Mouse (Mus musculus) leukemia stem cell, adult 10-12 weeks (primary cell): ENCODE results near the gene Bicral. TPM values are rescaled to one million over a fixed set of nuclear protein-coding genes. Genes with fewer than 3 reads are reported as not detected.

Source experiments
- polyA plus RNA-seq: library from polyadenylated mRNA; stranded (reverse); fragments of >175 nt; gene quantifications from 2 replicates; pipeline ENCODE4 v1.2.3, GENCODE M21; 2012; ENCODE audit warnings: low replicate concordance

The Bicral gene
- 10.2 and 17.7 TPM in 2 replicates for polyA plus RNA-seq

GRCm38 (mm10) chr17:46857903-46858748 lies at the start of gene Bicral:
TSS of gene Bicral (minus strand) at chr17:46858482.

DNA sequence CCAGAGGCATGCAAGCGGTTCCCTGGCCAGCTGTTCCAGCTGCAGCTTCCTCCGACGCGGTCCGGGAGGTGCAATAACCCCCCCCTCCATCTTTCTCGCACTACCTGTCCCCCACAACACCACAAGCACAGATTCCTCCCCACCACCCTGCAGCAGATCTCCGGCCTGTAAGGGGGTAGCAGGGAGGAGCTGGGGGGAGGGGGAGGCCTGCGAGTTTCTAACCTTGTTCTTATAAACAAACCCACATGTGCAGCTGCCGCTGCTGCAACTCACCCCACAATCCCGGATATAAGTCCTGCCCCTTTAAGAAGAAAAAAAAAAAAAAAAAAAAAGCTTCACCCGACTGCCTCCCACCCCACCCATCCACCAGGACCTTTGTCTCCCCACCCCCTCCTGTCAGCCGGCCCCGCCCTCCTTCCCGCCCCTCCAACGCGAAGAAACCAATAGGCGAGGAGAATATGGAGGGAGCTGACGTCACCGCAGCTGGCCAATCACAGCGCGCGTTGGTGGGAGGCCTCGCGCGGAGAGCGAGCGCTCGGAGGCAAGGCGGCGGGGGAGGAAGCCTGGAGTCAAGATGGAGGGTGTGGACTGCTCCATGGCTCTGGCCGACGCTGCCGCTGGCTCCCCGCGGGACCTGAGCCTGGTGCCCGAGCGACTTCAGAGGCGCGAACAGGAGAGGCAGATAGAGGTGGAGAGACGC lies 32.0 kb upstream of the Bicral start, which contains the start of gene Tbcc:
Tbcc (plus strand) TSS at position 569 of the 700 bp plus-strand sequence.

DNA sequence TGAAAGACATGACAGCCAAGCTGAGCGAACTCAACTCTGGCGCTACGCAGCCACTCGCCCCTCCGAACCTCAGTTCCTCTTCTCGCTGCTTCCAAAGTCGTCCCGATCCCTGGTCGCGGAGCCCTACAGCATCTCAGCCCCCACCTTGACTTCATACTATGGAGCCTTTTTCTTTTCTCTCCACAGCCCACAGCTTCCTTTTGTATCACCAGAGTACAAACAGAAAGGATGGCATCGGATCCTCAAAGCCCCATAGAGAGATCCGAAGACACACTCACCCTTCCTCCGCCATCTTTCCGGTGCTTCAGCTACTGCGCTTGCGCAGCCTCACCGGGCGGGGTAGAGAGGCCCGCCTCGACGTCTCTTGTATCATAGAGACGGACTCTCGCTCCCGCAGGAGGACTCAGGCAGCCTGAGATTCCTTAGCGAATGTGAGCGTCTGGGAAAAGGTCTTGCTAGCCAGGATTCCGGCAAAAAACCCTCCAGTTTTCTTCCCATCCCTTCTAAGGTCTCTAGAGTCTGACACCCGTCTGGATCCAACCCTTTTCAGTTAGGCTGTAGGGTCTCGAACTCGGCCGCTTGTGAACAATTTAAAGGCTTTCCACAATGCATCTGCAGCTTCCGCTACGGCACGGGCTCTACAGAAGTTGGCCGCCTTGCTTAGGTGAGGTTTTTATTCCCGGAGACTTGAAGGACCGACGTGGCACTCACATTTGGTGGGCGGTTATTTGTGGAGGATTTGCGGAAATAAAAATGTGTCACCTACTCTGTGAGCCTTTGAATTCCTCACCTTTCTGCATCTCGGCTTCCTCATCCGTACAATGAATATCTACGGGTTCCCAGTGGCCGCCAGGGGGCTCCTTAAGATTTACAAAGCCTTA lies 75.7 kb downstream of the Bicral start, which contains the start of gene Rpl7l1:
Rpl7l1 (minus strand) TSS at position 332 of the 881 bp plus-strand sequence.

DNA sequence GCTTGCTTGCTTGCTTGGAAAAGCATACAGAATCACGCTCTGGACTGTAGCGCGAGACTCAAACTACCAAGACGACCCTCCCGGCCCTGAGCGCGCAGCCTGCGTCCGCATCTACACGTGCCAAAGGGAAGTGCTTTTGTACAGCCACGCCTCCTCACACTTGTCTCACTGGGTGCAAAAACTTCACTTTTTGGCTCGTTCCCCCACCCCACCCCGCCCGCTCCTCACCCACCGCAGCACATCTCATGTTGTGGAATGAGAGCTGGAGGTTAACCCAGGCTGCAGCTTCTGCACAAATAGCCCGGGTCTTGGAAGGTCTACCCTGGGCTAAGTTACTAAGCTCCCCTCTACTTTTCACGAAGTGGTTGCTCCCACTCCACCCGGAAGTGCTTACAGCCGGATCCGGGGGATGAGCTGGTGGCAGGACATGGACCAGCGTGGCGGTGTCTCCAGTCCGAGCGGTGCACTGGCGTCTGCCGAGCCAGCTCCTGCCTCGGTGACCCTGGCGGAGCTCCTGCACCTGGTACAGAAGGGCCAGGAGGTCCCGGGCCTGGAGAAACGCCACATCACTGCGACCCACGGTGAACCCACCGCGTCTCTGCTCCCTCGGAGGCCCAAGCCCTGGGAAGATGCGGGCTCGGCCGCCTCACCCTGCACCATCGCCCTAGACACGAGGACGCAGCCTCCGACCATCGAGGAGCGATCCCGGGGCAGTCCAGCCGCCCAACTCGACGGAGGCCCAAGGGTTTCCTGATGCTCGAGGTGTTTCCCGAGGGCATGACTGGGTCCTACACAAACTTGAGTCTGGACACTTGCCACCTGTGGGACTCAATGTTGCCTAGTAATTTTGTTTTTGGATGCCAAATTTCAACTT lies 85.6 kb downstream of the Bicral start, which contains the start of gene 2310039H08Rik:
2310039H08Rik (plus strand) TSS at position 232 of the 874 bp plus-strand sequence.

DNA sequence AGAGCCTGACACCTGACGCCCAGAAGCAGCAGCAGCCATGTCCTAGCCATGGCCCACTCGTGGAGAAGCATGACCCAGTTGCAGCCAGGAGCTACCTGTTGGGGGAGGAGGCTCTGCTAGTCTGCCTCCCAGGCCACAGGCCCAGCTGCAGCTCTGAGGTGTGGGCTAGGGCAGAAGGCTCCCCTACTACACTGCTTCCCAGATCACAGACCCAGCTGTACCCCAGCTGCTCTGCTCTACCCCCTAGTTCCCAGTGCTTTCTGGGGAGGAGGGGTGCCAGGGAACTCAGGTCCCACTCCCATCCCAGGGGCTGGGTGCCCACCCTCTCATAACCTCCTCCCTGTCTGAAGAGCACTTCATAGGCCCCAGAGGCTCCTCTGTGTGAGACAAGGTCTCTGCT lies 94.7 kb downstream of the Bicral start, which contains the start of gene Ptcra:
Ptcra (minus strand) TSS at position 169 of the 400 bp plus-strand sequence.

DNA sequence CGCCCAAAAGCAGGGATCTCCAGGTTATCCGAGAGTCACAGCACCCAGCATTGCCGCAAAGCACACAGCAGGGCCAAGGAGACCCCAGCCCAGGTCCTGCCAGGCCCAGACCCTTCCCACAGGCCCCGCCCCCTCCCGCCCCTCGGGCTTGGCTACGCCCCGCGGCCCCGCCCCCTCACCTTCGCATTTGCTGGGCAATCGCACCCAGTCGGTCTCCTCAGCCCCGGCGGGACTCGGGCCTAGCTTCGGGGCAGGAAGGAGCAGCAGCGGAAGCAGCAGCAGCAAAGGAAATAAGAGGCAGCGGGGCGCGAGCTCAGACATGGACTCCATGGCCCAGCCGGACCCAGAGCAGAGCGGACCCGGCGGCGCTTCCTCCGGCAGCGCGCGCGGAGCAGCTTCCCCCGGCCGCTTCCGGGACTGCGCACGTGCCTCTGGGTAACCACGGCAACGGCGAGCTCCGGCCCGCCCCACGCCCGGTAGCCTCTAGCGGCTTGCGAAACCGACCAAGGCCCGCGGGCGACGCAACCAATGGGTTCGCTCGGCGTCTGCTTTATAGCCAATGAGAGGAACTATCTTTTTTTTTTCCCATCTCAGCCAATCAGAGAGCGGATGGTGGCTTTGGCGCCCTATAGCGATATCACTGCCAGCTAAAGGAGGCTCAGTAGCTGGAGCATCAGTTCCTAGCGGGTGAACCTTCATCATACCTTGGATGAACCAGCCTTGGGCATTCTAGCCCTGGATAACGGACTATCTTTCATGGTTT lies 106.3 kb downstream of the Bicral start, which contains the start of gene Cnpy3:
Cnpy3 (minus strand) TSS at position 421 of the 763 bp plus-strand sequence.

Other genes with a start within 250 kb of the Bicral start
- gene Ptk7, start 229.0 kb downstream of the Bicral start, polyA plus RNA-seq = 0.66 and 1.9 TPM in 2 replicates
- gene Klc4, start 212.5 kb downstream of the Bicral start, polyA plus RNA-seq = 6.1 and 9.9 TPM in 2 replicates
- 845 and 851 TPM in 2 replicates for gene Mrpl2, start 212.3 kb downstream of the Bicral start, polyA plus RNA-seq
- gene Cul7, start 208.1 kb downstream of the Bicral start, polyA plus RNA-seq = 3.1 and 12.3 TPM in 2 replicates
- 7.7 and 14.0 TPM in 2 replicates for gene Rrp36, start 184.1 kb downstream of the Bicral start, polyA plus RNA-seq
- gene Mea1, start 179.7 kb downstream of the Bicral start, polyA plus RNA-seq = 55.5 and 91.8 TPM in 2 replicates
- gene Klhdc3, start 177.6 kb downstream of the Bicral start, polyA plus RNA-seq = 260 and 474 TPM in 2 replicates
- gene Ppp2r5d, start 153.4 kb downstream of the Bicral start, polyA plus RNA-seq = 87.2 and 94.1 TPM in 2 replicates
- gene Pex6, start 147.0 kb downstream of the Bicral start, polyA plus RNA-seq = 27.7 and 37.0 TPM in 2 replicates
- 0.96 TPM in 1 of 2 replicates, not detected in the other for gene Gnmt, start 129.3 kb downstream of the Bicral start, polyA plus RNA-seq
- gene Cnpy3, start 106.3 kb downstream of the Bicral start, polyA plus RNA-seq = 88.2 and 108 TPM in 2 replicates
- gene Ptcra, start 94.8 kb downstream of the Bicral start, polyA plus RNA-seq = 0.23 TPM in 1 of 2 replicates, not detected in the other
- gene 2310039H08Rik, start 85.8 kb downstream of the Bicral start, polyA plus RNA-seq = 108 and 208 TPM in 2 replicates
- 2.0 and 16.9 TPM in 2 replicates for gene Rpl7l1, start 75.8 kb downstream of the Bicral start, polyA plus RNA-seq
- 23.6 and 27.2 TPM in 2 replicates for gene Tbcc, start 32.2 kb upstream of the Bicral start, polyA plus RNA-seq
- not detected in 2 replicates for gene Prph2, start 52.0 kb upstream of the Bicral start, polyA plus RNA-seq
- gene Ubr2, start 152.1 kb upstream of the Bicral start, polyA plus RNA-seq = 7.3 and 9.4 TPM in 2 replicates